Mouse (Mus musculus): ENCODE data around the gene Faap20. TPM values are rescaled to one million over a fixed set of nuclear protein-coding genes. Genes with fewer than 3 reads are reported as not detected.
A peak's percentile ranks its signal among the peaks of the same experiment; 100 is the strongest.
"Not testable (repeated sequence)": the region's sequence is repeated elsewhere in the genome, so short reads cannot be mapped to it uniquely, and the experiment has no call there.

Faap20 gene
- total RNA-seq, 2 experiments from 2014 or later, result 19.0 to 19.6 TPM

DNA sequence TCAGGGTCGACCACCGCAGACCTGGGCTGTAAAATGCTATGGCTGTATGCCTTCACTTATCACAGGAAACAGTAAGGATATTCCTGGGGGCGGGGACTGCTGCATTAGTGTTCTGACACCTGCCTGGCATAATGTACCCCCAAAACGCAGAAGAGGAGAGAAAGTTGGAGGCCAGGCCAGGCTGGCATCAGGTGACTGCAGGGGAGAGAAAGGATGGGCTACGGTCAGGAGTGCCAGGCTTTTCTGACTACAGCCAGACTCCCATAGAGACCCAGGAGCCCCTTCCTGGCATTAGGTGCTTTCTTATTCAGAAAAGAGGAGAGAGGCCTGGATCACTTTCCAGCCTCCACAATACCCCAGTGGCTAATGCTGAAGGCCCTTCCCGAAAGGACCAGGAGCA, 10.1 kb upstream of the Faap20 start:
- DNase-seq, result no peak
- intact Hi-C loops (cut with DNase I), result no loop called here

DNA sequence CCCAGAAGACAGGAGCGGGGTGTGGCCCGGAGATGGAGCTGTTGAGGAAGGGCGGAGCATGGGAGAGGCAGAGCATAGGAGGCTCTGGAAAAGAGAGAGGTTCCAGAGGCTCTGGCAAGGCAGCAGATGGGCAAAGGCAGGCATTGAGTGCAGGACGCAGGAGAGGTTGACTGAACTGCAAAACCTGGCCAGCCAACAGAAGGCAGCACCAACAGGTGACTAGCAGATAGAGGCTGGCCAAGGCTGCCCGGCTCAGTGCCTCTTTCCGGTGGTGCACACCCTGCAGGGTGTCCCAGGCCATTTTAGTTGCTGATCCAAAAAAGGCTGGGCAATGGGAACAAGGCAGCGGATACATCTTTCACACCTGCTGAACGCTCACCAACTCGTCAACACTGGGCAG, 7.8 kb upstream of the Faap20 start:
- intact Hi-C loops (cut with DNase I), result no loop called here
- peak in 1 of 2 experiments; percentile 20 for DNase-seq

DNA sequence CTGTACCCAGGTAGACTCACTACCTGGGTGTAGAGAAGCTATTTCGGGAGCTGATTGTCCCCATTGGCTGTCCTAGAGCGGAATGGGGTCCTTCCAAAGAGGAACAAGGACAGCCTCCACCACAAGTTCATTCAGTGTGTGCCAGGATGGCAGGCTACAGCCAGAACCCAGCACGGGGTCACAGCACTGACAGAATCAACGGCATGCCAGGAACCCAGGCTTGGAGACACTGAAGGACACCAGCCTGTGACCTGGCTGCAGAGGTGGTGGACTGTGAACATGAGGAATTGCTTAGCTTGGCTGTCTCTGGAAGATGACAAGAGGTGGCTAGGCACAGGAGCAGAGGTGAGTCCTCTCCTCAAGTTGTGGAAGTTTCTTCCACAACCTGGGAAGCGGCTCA, 7.3 kb upstream of the Faap20 start:
- intact Hi-C loops (cut with DNase I), result no loop called here
- no peak for DNase-seq

DNA sequence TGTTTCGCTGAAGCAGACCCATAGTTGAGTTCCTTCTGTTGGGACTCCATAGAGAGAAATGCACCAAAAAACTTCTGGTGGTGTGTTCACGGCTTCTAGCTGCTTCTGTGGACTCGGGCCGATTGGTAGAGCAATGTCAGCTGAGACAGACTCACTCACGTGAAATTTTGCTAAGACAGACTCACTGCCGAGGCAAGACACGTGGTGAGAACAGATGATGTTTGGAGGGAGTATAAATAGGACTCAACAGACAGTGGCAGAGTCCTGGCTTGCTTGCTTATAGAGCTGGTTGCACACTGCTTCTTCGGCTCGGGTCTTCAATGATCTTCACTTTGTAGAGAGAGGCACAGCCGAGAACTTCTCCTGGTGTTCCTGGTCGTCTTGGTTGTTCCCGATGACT, 6.4 kb upstream of the Faap20 start:
- DNase-seq, result no peak
- intact Hi-C loops (cut with DNase I), result no loop called here

DNA sequence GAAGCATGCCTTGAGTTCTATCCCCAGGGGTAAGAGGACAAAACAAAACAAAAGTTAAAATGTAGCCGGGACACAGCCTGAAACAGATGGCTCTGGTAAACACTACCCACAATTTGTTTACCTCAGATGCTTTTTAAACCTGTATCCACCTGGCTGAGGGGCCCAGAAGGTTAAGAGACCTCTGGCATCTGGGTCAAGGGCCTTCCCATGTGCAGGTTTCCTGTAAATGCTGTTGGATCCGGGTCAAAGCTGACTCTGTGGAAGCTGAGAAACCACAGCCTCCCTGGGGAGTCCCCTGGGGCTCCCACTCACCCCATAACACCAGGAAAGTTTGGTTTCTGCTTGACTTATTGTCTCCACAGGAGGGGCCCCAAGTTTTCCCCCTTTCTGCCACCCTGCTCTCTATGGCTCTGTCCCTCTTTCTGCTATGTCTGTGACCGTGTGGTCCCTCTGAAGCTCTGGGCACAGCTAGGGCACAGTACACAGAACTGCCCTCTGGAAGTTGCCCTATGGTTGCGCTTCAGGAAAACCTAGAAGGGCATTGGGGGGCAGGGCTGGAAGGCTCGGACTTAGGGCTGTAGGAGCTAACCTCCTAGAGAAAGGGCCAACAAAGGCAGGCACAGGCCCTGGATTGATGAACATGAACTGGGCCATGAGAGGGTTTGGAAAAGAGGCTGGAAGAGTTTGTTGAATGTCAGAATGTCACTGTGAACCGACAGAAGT, 3.7 kb upstream of the Faap20 start:
- intact Hi-C loops (cut with DNase I), result loop anchor here (5.0 kb wide), 1 partner anchor 59 kb away; no protein-coding TSS in a partner anchor
- no peak for DNase-seq

DNA sequence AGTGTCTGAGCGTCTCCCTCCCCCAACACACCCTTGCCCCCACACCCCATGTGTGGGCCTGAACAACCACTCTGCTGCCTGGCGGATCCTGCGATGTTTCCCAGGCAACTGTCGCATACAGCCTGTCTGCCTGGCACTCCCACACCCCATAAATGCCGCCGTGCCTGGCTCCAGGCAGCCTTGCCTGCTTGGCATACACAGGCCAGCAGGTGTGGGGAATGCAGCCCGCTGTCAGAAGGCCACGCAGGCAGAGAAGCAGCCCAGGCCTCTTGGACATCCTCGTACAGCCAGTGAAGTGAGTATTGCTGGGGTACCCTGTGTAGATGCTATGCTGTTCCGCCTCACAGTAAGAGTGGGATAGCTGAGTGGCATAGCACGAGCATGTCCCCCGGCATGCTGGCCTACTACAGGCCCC, 2.9 kb upstream of the Faap20 start:
- intact Hi-C loops (cut with DNase I), result loop anchor here (5.0 kb wide), 1 partner anchor 59 kb away; no protein-coding TSS in a partner anchor
- DNase-seq, result no peak

DNA sequence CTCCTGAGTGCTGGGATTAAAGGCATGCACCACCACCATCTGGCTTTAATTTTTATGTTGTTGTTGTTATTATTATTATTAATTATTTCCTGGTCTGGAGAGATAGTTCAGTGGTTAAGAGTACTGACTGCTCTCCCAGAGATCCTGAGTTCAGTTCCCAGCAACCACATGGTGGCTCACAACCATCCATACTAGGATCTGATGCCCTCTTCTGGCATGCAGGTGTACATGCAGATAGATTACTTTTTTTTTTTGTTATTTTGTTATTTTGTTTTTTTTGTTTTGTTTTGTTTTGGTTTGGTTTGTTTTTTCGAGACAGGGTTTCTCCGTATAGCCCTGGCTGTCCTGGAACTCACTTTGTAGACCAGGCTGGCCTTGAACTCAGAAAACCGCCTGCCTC, 1.5 kb upstream of the Faap20 start:
- DNase-seq, result not testable (repeated sequence)
- intact Hi-C loops (cut with DNase I), result loop anchor here (2.0 to 5.0 kb wide), 4 partner anchors 13 to 119 kb away; no protein-coding TSS in a partner anchor

DNA sequence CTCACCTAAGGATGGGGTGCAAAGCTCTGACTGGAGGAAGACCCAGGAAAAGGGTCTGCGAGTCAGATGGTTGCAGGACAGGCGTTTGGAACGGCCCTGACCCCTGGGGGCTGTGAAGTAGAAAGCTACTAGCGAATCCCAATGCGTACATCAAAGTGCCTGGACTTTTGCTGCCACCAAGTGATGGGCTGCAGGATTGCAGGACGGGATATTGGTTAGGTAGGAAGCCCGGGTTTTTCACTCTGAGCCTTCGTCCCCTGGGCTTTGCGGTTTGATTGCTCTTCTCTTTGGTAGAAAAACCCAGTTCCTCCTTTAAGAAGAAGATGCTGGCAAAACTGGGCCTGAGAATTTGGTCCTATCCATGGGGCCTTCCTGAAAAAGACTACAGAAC, 350 bp upstream of the Faap20 start:
- peak; percentile 92 to 96 for DNase-seq
- intact Hi-C loops (cut with DNase I), result loop anchor here (1.0 to 5.0 kb wide), 5 partner anchors 14 to 154 kb away; no protein-coding TSS in a partner anchor

DNA sequence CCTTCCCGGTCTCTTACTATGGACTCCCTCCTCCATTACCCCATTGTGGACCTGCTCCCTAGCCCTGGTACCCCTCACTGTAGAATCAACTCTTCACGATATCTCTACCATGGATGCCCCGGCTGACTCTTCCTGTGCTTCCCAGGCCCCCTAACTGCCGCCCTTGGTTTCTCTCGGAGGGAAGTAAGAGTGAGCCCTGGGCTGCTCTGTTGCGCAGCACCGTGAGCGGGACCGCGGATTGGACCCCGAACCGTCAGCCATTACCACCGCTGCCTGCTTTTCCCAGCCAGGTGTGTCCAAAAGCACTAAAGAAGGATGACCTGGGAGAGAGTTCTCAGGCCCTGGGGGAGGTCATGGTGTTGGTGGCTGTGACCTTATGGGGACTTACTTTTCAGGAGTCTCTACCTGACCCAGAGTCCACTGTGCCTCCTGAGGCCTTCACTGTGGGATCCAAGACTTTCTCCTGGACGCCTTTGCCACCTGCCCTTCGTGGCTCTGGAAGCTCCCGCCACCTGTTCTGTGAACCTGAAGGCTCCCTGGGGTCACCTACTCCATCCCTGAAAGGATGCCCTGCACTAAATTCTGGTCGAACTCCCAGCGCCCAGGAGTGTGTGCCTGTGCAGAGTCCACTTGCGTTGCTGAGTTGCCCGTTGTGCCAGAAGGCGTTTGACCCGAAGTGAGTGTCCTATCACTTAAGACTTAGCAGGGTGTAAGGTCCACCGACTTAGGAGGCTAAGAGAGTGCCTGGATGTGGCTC, 937 bp downstream of the Faap20 start:
- DNase-seq, result peak; percentile 22 to 42
- intact Hi-C loops (cut with DNase I), result loop anchor here (1.0 kb wide), 1 partner anchor 58 kb away; no protein-coding TSS in a partner anchor

DNA sequence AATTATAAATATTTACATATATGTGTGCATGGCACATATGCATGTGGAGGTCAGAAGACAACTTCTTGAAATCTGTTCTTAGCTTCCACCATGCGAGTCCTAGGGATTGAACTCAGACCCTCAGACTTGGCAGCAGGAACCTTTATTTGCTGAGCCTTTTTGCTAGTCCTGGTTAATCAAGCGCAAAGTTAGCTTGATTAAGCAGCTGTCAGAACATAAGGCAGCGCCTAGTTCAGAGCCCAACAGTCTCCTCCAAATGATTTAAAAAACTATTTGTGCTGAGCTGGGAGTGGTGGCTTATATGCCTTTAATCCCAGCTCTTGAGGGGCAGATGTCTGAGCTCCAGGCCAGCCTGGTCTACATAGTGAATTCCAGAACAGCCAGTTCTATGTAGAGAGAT, 1.5 kb downstream of the Faap20 start:
- DNase-seq, result no peak
- intact Hi-C loops (cut with DNase I), result no loop called here

DNA sequence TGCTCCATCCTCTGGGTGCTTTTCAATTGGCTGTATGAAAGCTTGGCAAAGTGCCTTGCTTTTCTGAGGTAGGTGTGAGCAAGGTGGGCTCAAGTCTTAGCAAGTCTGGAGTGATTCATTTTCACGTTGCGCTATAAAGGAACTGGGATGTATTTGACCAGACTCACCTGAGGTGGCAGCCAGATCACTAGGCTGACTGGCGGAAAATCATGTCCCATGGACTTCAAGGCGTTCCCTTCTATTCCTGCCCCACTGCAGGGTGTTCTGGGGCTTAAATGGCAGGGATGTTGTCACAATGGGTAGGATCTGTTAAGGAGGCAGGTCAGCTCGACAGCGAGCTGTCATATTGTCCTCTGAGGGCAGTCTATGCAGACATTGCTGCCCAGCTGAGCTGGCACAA, 2.7 kb downstream of the Faap20 start:
- intact Hi-C loops (cut with DNase I), result no loop called here
- DNase-seq, result no peak

DNA sequence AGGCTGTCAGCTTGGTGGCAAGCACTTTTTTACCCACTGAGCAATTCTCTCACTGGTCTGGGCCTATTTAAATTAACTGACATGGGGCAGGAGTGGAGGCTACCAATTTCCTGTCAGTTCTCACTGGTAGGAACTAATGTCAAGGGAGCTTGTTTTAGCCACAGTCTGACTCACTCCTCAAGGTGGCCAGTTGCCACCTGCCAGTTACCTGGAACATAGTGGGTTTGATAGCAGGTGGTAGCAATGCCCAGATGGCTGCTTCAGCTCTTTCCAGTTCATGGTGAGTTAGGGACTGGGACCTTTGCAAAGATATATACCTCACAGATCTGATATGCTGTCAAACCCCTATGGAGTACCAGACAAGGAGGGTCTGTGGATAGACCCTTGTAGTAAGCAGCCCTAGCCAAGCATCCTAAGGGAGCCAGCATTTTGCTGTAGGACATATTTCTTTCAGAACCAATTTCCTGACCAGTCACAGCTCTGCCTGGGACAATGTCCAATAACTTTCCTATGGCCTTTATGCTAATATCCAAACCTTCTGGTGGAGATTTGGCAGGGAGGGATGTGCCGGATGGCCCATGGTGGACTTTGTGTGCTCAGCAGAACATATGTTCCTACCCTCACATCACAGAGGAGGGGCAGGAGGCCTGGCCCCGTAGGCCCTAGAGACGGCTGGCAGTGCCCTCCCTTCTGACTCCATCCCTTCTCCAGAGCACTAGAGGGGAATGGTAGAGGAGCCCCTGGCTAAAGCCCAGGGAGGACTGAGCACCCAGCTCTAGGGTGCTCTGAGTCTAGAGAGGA, 15.1 kb downstream of the Faap20 start:
- intact Hi-C loops (cut with DNase I), result no loop called here
- DNase-seq, result no peak

DNA sequence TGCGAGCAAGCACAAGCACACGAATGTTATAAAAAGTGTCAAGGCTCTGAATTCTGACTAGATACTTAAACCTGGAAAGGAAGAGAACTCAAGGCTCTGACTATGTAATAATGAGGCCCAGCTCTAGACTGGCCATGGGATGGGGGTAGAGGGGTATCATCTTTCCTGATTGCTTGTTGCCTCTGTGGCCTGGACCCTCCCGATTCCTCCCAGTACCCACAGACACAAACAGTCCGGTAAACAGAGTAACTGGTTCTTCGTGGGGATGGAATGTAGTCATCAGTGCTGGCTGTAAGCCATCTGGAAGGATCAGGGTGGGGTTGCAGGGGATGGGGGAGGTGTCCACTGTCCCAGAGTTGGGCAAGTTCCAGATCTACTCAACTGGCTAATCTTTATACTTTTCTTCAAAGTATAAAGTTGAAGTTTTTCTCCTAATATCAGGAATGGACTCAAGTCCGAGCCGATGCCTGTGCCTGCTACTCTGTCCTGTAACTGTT, 17.5 kb downstream of the Faap20 start:
- intact Hi-C loops (cut with DNase I), result no loop called here
- no peak for DNase-seq

DNA sequence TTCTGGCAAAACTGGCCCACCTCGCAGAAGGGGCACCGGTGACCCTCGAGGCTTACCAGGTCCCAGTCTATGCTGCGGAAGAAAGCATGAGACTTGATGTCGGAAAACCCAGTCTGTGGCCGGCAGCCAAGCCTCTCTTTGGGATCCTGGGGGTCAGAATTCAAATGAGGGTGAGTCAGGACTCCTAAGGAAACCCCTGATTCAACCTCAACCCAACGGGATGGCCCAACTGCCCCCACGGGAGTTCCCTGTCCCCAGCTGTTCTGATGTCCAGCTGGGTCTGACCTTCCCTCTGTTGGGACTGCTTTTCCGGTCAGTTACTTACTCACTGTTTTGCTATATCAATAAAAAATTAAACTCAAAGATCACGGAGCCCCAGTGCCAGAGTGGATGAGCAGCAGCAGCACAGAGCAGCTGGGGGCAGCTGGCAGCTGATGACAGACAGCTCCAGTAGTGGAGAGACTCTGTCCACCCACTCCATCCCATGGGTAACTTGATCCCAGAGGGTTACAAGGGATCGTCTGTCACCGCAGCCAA, 18.1 kb downstream of the Faap20 start:
- intact Hi-C loops (cut with DNase I), result loop anchor here (1.0 kb wide), 1 partner anchor 41 kb away; no protein-coding TSS in a partner anchor
- peak; percentile 22 to 44 for DNase-seq

DNA sequence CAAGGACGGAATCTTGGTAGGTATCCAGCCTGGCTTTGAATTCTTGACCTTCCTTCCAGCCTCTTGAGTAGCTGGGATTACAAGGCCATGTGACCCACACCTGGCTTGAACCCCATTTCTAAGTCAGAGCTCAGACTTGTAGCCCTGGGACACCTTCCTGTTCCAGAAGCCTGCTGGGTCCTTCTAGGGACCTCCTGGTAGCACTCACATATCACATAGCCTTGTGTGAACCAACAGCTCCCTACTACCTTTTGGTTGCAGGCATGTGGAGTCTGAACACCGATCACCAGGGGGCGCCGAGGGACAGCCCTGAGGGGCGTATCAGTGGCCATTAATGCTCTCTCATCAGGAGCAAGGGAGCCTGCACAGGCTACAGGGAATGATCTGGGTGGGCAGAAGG, 18.8 kb downstream of the Faap20 start:
- intact Hi-C loops (cut with DNase I), result loop anchor here (1.0 kb wide), 1 partner anchor 40 kb away; no protein-coding TSS in a partner anchor
- DNase-seq, result peak; percentile 79 to 86

DNA sequence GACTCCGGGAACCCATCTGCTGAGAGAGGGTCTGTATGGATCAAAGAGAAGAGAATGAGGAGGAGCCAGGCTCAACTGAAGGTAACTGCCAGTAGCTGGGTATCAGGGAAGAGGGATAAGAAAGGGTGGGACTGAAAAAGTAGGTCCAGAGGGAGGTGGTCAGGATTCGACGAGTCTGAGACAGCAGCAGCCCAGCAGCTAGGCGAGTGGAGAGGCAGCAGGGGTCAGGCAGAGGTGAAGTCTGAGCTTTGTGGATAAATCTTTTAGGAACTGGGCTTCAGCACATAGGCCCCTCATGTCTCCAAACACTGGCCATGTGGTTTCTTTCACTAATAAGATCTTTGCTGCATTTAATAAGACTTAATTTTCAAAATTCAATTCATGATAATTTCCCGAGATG, 24.8 kb downstream of the Faap20 start:
- DNase-seq, result no peak
- intact Hi-C loops (cut with DNase I), result no loop called here

DNA sequence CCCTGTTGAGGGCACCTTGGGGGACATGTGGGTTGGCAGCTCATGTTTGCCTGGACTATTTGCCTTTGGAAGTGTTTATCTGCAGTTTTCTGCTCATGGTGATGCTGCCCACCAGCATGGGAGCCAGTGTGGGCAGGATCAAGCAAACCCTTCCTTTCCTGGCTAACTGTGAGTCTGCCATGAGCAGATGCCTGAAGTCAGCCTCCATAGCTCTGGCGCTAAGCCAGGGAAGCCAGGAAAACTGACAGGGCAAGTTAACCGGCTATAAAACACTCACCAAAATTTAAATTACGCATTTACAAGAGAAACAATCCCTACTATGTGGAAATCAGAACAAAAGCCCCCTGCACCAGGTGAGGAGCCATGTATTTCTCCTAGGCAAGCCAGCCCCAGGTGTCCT, 25.2 kb downstream of the Faap20 start:
- DNase-seq, result no peak
- intact Hi-C loops (cut with DNase I), result no loop called here

DNA sequence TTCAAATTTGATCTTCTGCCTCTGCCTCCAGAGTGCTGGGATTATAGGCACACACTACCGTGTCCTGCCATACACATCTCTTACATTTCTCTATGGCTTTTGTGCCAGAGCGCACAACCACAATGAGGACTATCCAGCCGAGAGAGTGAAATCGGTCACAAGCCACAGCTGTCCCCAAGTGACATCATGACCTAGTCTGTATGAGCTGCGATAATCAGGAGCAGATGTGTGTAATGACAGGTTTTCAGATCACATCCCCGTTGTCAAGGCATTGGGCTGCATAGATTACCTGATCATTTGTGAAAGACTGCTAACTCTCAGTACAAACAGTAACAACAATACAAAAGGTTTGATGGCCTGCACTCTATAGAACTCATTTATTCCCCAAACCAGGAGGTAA, 28.4 kb downstream of the Faap20 start:
- no peak for DNase-seq
- intact Hi-C loops (cut with DNase I), result no loop called here

DNA sequence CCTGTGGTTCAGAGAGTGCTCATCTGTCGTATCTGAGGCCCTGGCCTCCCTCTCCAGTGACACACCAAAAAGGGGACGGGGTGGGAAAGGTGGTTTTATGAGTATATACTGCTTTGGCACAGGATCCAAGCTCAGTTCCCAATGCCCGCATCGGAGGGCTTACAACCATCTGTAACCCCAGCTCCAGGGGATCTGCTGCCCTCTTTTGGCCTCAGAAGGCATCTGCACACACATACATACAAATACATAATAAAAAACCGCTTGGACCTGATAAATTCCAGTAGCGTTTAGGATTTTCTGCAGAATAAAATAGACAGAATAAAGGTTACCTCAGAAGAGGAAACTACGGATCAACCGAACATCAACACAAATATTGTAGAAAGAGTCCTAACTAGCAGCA, 29.5 kb downstream of the Faap20 start:
- no peak for DNase-seq
- intact Hi-C loops (cut with DNase I), result no loop called here

Data from heart, postnatal 14 days (tissue).